Mouse (Mus musculus) spleen, adult 12 weeks (tissue): Measurements from ENCODE around the gene Atxn1.

Source experiments
- DNase-seq: peaks from one replicate; pipeline ENCODE4 v3.0.0; 2022; ENCODE audit warnings: low spot score

Atxn1 gene

GRCm38 (mm10) chr13:45929744-45930143 is 35.1 kb downstream of the Atxn1 start:
- no peak for DNase-seq

GRCm38 (mm10) chr13:45925294-45925693 is 39.5 kb downstream of the Atxn1 start:
- DNase-seq: no peak

GRCm38 (mm10) chr13:45924555-45924954 is 40.3 kb downstream of the Atxn1 start:
- no peak for DNase-seq

- DNase-seq: no peak
Measured at GRCm38 (mm10) chr13:45923086-45923485, 41.7 kb downstream of the Atxn1 start.

- no peak for DNase-seq
Measured at GRCm38 (mm10) chr13:45922467-45922866, 42.3 kb downstream of the Atxn1 start.

- DNase-seq: no peak
Measured at GRCm38 (mm10) chr13:45918956-45919711, 45.7 kb downstream of the Atxn1 start.

- DNase-seq: no peak
Measured at GRCm38 (mm10) chr13:45918006-45918380, 46.8 kb downstream of the Atxn1 start.

- DNase-seq: no peak
Measured at GRCm38 (mm10) chr13:45917058-45918005, 47.5 kb downstream of the Atxn1 start.

- DNase-seq: no peak
Measured at GRCm38 (mm10) chr13:45915921-45916320, 48.9 kb downstream of the Atxn1 start.

GRCm38 (mm10) chr13:45915026-45915425 is 49.8 kb downstream of the Atxn1 start:
- no peak for DNase-seq

- DNase-seq: no peak
Measured at GRCm38 (mm10) chr13:45914117-45914516, 50.7 kb downstream of the Atxn1 start.

GRCm38 (mm10) chr13:45911848-45912247 is 53.0 kb downstream of the Atxn1 start:
- no peak for DNase-seq

- DNase-seq: no peak
Measured at GRCm38 (mm10) chr13:45911069-45911468, 53.7 kb downstream of the Atxn1 start.

- DNase-seq: no peak
Measured at GRCm38 (mm10) chr13:45910348-45910747, 54.5 kb downstream of the Atxn1 start.

- no peak for DNase-seq
Measured at GRCm38 (mm10) chr13:45907181-45907691, 57.6 kb downstream of the Atxn1 start.

GRCm38 (mm10) chr13:45906438-45907166 is 58.2 kb downstream of the Atxn1 start:
- DNase-seq: no peak

GRCm38 (mm10) chr13:45904955-45905354 is 59.9 kb downstream of the Atxn1 start:
- no peak for DNase-seq

- DNase-seq: no peak
Measured at GRCm38 (mm10) chr13:45904456-45904855, 60.4 kb downstream of the Atxn1 start.

- DNase-seq: no peak
Measured at GRCm38 (mm10) chr13:45903519-45904274, 61.1 kb downstream of the Atxn1 start.

GRCm38 (mm10) chr13:45902457-45902856 is 62.4 kb downstream of the Atxn1 start:
- no peak for DNase-seq

GRCm38 (mm10) chr13:45900776-45901175 is 64.0 kb downstream of the Atxn1 start:
- no peak for DNase-seq
